Mouse (Mus musculus): ENCODE results near the gene Rasal3.

GRCm38 (mm10) chr17:32382576-32382975 is 20.8 kb downstream of the Rasal3 start:
- TF ChIP-seq POLR2A (IDR thresholded peaks at IDR 0.05; ENCODE audit: borderline replicate concordance, extremely low read depth, low read depth, low read length) (no peak), CTCF (IDR thresholded peaks at IDR 0.05; ENCODE audit: insufficient read depth, low read length) (no peak)
